Mouse (Mus musculus) heart, postnatal 0 days (tissue): Measurements from ENCODE around the gene Borcs6.

Experiments
- CTCF ChIP-seq: IDR thresholded peaks from 2 replicates; pipeline ENCODE4 v1.5.1; 2016; ENCODE audit warnings: antibody characterized with exemption, control low read depth, low read depth
- EP300 ChIP-seq: IDR thresholded peaks from 2 replicates; pipeline ENCODE4 v1.6.1; 2016; ENCODE audit warnings: antibody characterized with exemption, low read depth

DNA sequence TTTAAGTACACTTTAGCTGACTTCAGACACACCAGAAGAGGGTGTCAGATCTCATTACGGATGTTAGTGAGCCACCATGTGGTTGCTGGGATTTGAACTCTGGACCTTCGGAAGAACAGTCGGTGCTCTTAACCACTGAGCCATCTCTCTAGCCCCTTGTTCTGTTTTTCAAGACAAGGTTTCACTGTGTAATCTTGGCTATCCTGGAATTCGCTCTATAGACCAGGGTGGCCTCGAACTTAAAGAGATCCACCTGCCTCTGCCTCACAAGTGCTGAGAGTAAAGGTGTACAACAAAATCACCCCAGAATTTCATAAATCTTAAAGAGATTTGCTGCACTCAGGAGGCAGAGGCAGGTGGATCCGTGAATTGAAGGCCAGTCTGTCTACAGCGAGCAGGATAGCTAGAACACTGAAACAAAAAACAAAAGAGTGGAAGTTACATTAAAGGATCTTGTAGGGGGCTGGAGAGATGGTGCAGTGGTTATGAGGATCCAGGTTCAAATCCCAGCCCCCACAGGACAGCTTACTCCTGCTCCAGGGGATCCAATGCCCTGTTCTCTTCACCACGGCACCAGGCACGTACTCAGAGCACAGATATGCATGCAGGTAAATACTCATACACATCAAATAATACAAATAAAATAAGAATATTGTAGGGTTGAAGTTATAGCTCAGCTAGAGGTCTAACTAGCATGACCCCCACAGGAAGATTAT, 16.4 kb downstream of the Borcs6 start:
- TF ChIP-seq CTCF: no peak
- TF ChIP-seq EP300: no peak
